Mouse (Mus musculus): ENCODE measurements around the gene Ccdc73.
"Not testable (repeated sequence)": the region's sequence is repeated elsewhere in the genome, so short reads cannot be mapped to it uniquely, and the experiment has no call there.

Ccdc73 gene

DNA sequence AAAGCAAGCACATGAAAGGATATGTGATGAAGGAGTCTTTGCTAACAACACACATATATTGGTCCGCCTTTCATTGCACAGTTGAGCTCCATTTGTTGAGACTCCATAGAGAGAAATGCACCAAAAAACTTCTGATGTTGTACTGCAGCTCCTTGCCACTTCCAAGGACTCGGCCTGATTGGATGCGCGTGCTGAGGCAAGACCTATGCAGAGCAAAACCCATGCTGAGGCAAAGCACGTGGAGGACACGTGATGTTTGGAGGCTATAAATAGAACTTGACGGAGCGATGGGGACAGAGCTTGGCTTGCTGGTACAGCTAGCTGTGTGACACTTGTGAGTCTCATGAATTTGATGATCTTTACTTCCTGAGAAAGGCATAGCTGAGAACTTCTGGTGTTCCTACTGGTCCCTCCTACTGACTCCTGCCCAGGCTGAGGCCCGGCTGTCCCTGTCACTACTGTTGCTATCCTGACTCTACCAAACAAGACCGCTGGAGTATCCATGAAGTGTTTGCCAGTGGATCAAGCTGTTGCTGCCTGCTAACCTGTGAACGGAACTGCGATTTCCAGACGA lies at the start of gene Ccdc73:
Gene Ccdc73 (plus strand): TSS at position 524 of the 574 bp plus-strand sequence.
- no peak for DNase-seq (ENCODE audit: low read depth, low spot score)

DNA sequence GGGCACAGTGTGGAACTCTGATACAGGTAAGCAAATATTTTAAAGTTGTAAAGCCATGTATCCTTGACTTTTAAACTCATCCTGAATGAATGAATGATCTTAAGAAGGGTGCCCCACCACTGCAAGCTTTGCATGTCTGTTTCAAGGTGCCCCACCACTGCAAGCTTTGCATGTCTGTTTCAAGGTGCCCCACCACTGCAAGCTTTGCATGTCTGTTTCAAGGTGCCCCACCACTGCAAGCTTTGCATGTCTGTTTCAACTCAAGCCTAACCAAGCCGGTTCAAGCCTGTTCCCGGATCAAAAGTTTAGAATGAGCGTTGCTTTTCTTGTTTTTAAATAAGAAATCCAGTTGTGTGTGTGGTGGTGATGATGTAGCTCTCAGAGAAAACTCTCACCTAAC lies 48.8 kb upstream of the Ccdc73 start:
- not testable (repeated sequence) for DNase-seq (ENCODE audit: low read depth, low spot score)

DNA sequence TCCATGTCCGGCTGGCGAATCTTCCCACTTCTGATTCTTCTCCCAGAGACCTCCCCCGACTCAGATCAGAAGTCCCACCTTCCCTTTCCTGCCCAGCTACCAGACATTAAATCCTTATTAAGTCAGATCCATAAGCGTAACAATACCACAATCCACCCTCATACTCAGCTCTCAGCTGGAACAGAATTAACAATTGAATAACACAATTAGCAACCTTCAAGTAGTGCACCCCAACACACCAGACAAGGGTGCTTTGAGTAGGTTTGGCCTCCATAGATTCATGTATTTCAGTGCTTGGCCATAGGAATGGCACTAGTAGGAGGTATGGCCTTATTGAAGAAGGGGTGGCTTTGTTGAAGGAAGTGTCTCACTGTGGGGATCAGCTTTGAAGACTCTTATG lies 41.4 kb upstream of the Ccdc73 start:
- DNase-seq (ENCODE audit: low read depth, low spot score) = no peak

DNA sequence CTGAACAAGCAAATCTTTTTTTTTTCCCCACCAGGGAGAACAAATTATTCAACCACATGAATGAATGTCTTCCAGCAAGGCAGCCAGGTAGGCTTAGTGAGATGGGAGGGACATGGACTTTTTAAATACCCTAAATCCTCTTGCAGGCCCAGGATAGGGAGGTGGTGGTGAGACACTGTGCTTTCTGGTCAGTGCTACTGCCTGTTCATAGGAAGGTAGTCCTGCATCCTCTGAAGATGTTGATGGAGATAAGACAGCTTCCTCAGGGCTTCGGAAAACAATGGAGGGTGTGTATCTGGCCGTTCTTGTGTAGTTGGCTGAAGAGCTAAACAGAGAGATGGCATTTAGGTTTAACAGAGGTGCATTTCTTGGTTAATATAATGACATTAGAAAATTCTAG lies 35.1 kb upstream of the Ccdc73 start:
- no peak for DNase-seq (ENCODE audit: low read depth, low spot score)

DNA sequence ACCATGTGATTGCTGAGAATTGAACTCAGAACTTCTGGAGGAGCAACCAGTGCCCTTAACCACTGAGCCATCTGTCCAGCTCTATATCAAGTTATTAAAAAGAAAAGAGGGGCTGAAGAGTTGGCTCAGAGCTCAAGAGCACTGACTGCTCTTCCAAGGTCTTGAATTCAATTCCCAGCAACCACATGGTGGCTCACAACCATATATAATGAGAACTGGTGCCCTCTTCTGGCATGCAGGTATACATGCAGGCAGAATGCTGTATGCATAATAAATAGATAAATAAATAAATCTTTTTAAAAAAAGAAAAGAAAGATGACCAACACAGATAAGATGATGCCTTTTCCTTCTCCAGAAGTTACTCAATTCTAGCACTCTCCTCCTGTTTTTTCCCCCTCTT lies 26.6 kb upstream of the Ccdc73 start:
- no peak for DNase-seq (ENCODE audit: low read depth, low spot score)

DNA sequence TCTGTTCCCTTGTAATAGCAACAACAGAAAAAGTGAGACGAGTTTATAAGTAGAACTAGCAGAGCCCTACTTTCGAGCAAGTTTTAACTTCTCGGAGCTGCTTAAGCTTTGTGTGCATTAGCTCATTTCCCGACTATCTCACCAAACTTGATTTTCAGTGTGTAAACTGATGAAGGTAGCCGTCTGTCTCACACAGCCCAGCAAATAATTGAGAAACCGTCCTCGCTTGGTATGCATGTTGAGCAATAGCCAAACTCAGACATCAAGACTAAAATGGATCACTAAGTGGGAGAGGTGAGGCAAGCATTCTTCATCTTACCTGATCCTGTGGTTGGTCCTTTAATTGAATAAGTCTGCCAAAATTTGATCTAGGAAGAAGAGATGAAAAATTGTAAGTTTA lies 25.9 kb upstream of the Ccdc73 start:
- no peak for DNase-seq (ENCODE audit: low read depth, low spot score)

DNA sequence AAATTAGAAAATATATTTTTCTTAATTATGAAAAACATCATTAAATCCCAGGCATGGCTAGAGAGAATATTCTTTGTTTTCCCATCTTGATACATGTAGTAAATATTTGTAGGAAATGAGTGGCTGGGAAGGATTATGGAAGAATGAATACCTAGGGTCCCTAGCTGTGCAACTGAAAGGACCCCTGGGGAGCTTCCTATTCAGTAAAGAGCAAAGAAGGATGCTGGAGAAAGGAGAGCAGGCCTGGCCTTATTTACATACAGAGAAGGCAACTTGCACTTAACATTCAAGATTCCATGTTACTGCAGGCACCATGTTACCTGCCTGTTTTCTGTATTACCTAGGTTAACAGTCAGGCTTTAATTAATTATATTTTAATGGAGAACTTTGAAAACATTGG lies 25.0 kb upstream of the Ccdc73 start:
- no peak for DNase-seq (ENCODE audit: low read depth, low spot score)

DNA sequence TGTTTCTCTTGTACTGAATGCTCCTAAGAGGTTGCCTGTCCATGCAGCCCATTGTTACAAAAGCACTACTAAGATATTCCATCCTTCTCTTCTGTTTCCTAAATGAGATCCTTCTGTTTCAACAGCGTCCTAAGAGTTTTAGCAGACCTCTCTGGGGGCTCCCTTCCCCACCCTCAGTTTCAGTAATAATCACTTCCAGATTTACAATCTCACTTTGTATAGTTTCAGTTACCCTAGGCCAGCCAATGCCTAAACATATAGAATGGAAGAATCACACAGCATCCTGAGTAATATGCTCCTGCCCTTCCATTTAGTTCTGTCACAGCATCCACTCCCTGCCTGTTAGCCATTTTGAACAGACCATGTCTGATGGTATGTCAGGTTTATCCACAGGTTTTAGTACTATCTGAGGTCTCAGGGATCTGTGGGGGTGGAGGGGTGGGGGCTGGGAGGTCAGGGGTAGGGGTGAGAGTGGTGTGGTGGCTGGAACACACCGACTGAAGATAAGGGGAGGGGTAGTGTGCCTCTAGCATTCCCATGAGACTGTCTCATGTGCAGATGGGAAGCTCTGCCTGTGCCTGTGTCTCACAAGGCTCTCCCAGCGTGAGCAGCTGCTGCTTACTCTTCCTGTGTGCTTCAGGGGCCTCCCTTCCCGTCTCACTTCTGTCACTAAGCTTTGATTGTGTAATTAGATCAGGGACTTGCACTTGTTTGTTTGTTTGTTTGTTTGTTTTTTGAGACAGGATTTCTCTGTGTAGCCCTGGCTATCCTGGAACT lies 20.8 kb upstream of the Ccdc73 start:
- DNase-seq (ENCODE audit: low read depth, low spot score) = no peak

DNA sequence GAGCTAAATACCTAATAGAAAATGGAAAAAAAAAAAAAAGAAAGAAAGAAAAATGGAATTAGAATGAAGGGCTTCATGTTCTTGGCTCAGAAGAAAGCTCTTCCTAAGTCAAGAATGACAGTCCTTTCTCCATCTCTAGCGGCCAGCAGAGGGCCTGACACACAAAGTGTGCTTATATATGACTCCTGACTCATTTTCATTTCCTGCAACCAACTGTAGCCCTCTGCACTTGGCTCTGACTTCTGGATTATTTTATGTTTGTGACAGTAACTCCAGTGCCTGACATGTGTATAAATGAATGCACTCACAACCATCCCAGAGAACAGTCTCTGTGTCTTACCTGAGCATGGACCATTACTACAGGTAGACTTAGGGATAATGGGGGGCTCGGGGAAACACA lies 20.0 kb upstream of the Ccdc73 start:
- no peak for DNase-seq (ENCODE audit: low read depth, low spot score)

DNA sequence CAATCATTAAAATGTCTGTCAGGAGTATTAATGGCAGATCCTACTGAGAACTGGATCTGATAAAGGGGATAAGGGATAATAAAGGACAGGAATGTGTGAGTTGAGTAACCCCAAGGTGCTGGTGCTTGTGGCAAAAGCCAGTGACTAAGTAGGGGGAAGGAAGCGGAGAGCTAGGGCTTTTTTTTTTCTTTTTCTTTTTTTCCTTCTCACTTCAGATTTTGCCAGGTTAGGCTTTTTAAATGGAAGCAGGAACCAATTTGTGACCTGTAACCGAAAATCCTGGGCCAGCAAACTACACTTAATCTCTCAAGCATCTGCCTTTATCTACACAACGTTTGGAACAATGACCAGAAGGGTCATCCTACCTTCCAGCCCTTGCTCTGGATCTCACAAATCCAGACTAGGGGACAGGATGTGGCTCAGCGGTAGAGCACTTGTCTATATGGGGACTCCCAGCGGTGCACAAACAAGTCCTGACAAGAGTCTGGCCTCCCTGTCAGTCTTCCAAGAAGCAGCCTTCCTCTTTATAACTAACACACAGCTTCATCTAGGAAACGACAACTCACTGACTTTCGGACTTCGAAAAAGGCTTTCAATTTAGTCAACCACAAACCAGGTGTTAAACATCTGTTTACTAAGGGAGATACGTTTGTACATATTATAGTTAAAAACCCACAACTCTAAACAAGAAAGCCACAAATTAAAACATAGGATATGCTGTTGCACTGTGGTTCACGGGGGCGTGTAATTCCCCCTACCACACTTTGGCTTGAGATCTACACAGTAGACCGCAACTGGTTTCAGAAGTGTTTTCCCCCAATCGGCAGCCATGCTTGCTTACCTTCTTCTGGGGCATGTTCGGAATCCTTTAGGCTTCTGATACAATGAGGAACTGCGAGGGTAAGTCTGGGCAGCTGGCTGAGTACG lies 19.1 kb upstream of the Ccdc73 start:
- no peak for DNase-seq (ENCODE audit: low read depth, low spot score)

DNA sequence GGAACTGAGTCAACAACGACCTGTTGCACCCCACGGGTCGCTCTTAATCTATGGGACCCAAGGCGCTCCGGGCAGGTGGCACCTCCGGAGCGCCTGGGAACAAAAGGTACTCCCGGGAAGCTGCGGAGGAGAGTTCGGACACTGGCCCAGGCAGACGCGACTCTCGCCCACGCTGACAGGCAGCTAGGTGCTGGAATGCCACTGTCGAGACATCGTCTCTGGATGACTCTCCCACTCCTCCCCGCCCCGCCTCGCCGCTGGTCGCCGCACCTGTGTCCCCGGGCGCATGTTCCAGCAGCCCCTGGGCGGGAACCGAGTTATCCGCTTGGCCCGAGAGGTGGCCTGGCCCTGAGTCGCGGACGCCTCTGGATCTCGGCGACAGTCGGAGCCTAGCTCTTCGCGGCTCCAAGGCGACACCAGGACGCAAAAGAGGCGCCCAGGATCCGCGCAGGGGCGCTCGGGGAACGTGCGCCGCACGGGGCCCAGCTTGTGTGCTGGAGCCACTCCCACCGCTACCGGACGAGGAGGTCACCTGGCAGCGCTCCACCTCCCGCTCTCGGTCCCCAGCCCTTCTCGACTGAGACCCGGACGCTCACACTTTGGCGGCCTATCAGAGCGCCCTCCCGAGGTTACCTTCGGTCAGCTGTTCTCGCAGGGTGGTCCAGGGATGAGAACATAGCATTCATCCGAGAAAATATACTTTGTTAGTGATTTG lies 18.2 kb upstream of the Ccdc73 start, which contains the start of gene Prrg4:
Gene Prrg4 (minus strand): TSS at position 601 of the 715 bp plus-strand sequence.
- DNase-seq (ENCODE audit: low read depth, low spot score) = no peak

DNA sequence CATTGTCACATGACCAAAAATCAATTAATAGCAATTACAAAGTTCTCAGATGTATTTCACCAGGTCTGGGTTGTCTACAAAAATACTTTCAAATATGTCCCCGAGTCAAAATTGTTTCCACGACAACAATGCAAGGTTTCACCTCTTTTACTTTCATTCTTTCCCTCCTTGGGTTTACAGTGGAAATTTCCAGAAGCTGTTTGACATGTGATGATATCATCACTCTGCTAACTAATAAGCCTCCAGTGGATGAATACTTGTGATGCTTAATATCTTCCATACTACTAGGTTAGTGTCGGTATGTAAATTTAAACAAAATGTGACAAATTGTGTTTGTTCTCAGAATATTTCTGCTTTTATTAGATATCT lies 17.6 kb upstream of the Ccdc73 start:
- DNase-seq (ENCODE audit: low read depth, low spot score) = no peak

DNA sequence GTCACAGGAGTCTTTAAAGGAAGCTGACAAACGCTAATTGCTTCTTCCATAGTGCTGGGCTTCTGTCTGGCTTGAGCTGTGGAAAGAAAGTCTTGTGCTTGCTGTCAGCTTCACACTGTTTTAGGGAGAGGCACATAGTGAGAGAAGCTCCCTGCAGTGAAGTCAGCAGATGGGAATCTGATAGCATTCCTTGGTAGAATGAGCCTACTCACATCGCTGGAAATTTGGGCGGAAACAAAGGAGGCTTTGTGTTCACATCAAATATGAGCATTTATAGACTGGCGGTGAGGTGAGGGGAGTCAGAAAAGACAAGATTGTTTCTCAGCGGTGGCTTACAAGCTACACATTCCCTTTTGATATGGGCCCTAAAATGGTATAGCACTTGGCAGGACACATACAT lies 15.9 kb upstream of the Ccdc73 start:
- DNase-seq (ENCODE audit: low read depth, low spot score) = no peak

DNA sequence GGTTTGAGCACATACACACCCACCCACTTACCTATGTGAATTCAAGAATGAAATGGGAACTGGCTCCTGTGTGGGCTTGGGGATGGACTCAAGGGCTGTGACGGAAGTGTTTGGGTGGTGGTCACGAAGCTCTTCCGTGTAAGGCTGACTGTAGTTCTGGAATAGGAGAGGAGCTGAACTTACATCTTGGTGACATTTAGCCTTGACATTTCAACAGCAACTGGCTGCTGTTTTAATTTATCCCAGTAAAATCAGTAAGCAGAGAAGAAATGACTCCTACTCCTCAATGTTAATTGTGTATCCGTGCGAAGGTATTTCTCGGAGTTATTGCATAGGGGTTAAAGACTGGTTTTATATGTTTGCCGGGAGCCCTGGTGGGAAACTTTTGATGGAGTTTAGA lies 15.1 kb upstream of the Ccdc73 start:
- DNase-seq (ENCODE audit: low read depth, low spot score) = no peak

DNA sequence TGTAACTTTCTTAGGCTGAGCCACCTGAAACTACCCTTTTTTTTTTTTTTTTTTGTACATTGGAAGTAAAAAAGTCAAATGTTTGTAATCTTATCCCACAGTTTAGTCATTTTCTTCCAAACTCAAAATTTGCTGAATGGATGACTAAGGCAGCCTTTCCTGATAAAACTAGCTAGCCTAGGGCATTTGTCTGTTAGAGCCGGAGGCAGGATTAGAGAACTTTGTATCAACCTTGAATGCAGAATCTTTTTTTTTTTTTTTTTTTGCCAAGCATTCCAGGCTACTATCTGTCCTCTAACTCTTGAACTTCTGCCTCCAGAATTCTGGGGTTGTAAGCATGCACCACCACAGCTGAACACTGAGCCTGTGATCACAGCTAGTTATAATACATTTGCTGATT lies 12.8 kb upstream of the Ccdc73 start:
- no peak for DNase-seq (ENCODE audit: low read depth, low spot score)

DNA sequence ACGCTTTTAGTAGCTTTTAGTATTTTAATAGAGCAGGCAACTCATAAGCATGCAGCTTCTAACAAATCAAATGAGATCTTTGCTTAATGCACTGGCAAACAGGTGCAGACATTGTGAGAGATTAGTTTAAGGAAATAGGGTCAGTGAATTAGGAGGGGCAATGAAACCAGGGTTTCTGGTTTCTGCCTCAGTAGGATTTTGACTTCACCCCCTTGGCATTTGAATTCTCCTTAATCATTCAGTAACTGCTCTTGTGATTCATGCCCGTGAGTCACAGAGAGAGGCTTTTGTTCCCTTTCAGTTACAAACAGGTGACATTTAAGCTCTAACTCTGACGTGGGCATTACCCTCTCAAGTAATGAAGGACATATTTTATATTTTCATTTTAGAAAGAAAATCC lies 11.9 kb upstream of the Ccdc73 start:
- no peak for DNase-seq (ENCODE audit: low read depth, low spot score)

DNA sequence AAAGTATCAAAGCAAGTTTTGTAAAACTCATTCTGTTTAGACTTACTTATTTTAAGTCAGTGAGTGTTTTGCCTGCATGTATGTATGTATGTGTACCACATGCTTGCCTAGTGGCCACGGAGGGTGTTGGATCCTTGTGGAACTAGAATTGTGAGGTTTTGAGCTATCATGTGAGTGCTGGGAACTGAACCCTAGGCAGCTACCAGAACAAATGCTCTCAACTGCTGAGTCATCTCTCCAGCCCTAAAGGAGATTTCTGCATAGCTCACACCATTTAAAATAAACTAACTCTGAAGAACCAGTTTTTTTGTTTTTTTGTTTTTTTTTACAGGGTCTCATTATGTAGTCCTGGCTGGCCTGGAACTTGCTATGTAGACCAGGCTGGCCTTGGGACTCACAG lies 11.4 kb upstream of the Ccdc73 start:
- DNase-seq (ENCODE audit: low read depth, low spot score) = no peak

DNA sequence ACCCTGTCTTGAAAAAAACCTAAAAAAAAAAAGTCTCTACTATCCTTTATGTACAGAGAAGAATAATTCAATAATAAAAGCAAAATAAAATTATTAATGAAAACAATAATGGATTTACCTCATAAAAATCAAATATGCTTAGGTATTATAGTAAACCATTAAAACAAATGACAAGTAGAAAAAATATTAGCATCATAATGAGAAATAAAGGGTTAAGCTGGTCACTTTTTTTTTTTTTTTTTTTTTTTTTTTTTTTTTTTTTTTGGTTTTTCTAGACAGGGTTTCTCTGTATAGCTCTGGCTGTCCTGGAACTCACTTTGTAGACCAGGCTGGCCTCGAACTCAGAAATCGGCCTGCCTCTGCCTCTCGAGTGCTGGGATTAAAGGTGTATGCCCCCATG lies 9.5 kb upstream of the Ccdc73 start:
- DNase-seq (ENCODE audit: low read depth, low spot score) = not testable (repeated sequence)

DNA sequence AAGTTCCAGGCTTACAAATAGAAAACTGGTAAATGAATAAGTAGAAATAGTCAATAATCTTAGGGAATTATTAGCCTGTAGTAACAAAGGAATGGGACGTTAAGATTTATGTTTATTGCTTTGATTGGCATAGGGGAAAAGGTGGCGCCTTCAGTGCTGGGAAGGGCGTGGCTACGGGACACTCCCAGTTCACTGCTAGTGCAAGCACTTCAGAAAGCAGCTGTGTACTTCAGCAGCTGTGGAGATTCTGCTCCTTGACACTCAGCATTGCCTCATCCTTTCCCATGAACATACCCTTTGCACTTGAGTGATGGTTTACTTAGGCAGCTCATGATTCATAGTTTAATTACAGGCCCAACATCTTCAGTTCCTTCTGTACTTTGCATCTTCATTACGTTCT lies 8.5 kb upstream of the Ccdc73 start:
- DNase-seq (ENCODE audit: low read depth, low spot score) = no peak

DNA sequence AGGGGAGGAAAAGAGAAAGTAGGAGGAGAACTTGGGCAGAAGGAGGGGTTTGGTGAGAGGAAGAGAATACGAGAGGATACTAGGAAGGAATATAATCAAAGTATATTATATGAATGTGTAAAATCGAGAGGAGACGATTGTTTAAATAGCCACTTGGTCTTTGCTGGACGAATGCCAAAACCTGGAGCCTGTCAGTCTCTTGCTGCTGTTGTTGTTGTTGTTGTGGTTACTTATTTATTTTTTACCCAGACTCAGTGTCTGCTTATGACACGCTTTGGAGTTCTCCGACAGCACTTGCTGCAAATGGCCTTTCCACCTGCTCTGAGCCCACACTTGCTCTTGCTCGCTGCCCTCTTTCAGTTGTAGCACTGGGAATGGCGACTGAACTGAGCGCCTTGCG lies 7.2 kb upstream of the Ccdc73 start:
- no peak for DNase-seq (ENCODE audit: low read depth, low spot score)

DNA sequence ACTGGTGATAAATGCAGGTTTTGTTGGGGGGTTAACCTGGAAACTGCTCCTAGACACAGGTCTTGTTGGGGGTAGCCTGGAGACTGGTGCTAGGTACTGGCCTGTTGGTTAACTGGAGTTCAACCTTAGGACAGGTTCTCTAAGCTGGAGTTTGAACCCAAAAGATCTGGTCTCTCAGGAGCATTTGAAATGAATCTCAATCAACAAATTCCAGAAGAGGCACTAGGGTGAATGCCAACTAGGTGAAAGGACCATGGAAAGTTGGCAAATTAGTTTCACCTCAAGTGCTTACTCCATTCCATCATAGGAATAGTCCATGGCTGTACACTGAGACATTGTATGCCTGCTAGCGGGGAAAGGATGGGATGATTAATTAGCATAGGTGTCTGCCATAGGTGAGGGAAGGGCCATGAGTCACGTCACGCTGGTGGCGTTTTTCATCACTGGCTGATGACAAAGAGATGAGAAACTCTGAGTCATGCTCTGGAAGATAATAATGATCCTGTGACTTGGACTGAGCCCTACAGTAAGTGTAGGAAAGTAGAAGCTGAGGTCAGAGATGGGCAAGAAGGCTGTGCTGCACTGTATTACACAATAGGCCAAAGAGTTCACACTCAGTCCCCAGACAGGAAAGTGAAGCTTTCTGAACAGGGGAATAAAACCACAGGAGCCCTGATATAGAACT lies 3.3 kb upstream of the Ccdc73 start:
- no peak for DNase-seq (ENCODE audit: low read depth, low spot score)

All from telencephalon, adult 2 months (tissue).